Mouse (Mus musculus) adrenal gland, adult 2 months (tissue): ENCODE results near the gene Eno2. TPM values are rescaled to one million over a fixed set of nuclear protein-coding genes. Genes with fewer than 3 reads are reported as not detected.

Experiments used
- DNase-seq: peaks from one replicate; pipeline ENCODE4 v3.0.0; 2021
- polyA plus RNA-seq: library from polyadenylated mRNA; depleted of rRNA; stranded (reverse); fragments of >200 nt; gene quantifications from 2 replicates; pipeline ENCODE4 v1.2.3, GENCODE M21; 2012
- total RNA-seq, 2 experiments: library from RNA; stranded (reverse); gene quantifications; 2 replicates each; pipeline ENCODE4 v1.2.3; 2021

Gene Eno2
- total and polyA plus RNA-seq, 3 experiments: 8.3 to 35.9 (median 12.4) TPM

GRCm38 (mm10) chr6:124740888-124741761 is 28.3 kb downstream of the Eno2 start, which contains the start of gene Grcc10:
Grcc10 (minus strand) TSS chr6:124741374.
- DNase-seq: peak; percentile 92

GRCm38 (mm10) chr6:124740211-124740887 is 29.1 kb downstream of the Eno2 start:
- no peak for DNase-seq

- no peak for DNase-seq
Observed at GRCm38 (mm10) chr6:124739231-124739796, 30.2 kb downstream of the Eno2 start.

GRCm38 (mm10) chr6:124738511-124739023 is 30.9 kb downstream of the Eno2 start, which contains the start of gene Ptpn6:
Ptpn6 (minus strand) TSS chr6:124738714.
- DNase-seq: no peak

GRCm38 (mm10) chr6:124737040-124737439 is 32.4 kb downstream of the Eno2 start:
- DNase-seq: no peak

GRCm38 (mm10) chr6:124734417-124734816 is 35.1 kb downstream of the Eno2 start:
- DNase-seq: no peak

GRCm38 (mm10) chr6:124732476-124733370 is 36.8 kb downstream of the Eno2 start:
- no peak for DNase-seq

- DNase-seq: no peak
Observed at GRCm38 (mm10) chr6:124731038-124731437, 38.4 kb downstream of the Eno2 start.

GRCm38 (mm10) chr6:124729850-124730705 is 39.4 kb downstream of the Eno2 start:
- DNase-seq: no peak

- DNase-seq: peak; percentile 80
Observed at GRCm38 (mm10) chr6:124728621-124729020, 40.9 kb downstream of the Eno2 start.

- DNase-seq: no peak
Observed at GRCm38 (mm10) chr6:124724472-124724871, 45.0 kb downstream of the Eno2 start.

- no peak for DNase-seq
Observed at GRCm38 (mm10) chr6:124723541-124723940, 45.9 kb downstream of the Eno2 start.

- no peak for DNase-seq
Observed at GRCm38 (mm10) chr6:124722876-124723473, 46.5 kb downstream of the Eno2 start.

- DNase-seq: no peak
Observed at GRCm38 (mm10) chr6:124720904-124721303, 48.6 kb downstream of the Eno2 start.

- DNase-seq: no peak
Observed at GRCm38 (mm10) chr6:124719354-124719978, 50.0 kb downstream of the Eno2 start.

GRCm38 (mm10) chr6:124718703-124719102 is 50.8 kb downstream of the Eno2 start:
- no peak for DNase-seq

- DNase-seq: peak; percentile 48
Observed at GRCm38 (mm10) chr6:124717968-124718367, 51.5 kb downstream of the Eno2 start.

- DNase-seq: peak; percentile 60
Observed at GRCm38 (mm10) chr6:124716864-124717490, 52.5 kb downstream of the Eno2 start.

- no peak for DNase-seq
Observed at GRCm38 (mm10) chr6:124712918-124713317, 56.6 kb downstream of the Eno2 start.
